Mouse (Mus musculus) heart, postnatal 0 days (tissue): Measurements from ENCODE around the gene Kif13a.

ENCODE experiments used
- CTCF ChIP-seq: IDR thresholded peaks from 2 replicates; pipeline ENCODE4 v1.5.1; 2016; ENCODE audit warnings: antibody characterized with exemption, control low read depth, low read depth
- EP300 ChIP-seq: IDR thresholded peaks from 2 replicates; pipeline ENCODE4 v1.6.1; 2016; ENCODE audit warnings: antibody characterized with exemption, low read depth

DNA sequence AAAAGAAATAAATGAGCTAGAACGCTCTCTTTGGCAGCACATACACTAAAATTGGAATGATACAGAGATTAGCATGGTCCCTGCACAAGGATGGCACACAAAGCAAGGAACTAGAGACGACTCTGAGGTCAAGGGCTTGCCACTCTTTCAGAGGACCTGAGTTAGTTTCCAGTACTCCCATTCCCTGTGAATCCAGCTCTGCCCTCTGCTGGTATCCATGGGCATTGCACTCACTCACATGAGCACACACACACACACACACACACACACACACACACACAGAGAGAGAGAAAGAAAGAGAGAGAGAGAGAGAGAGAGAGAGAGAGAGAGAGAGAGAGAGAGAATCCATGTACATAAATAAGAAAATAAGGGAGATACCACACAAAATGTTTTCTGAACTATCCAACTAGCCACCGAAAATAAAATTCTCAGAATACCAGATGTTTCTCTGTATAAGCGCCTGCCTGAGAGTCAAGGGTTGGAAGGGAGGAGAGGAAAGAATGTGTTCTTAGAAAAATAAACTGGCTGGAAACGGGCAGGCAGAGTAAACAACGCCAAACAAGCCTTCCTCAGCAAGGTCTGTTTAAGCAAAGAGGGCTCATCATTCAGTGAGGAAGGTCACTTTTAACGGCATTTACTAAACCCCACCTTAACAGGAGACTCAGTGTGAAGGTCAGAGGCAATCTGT, 27.0 kb downstream of the Kif13a start:
- TF ChIP-seq CTCF (peak; percentile 34), EP300 (no peak)
